Mouse (Mus musculus): ENCODE results near the gene Tmem82. TPM values are rescaled to one million over a fixed set of nuclear protein-coding genes. Genes with fewer than 3 reads are reported as not detected.
"Not testable (repeated sequence)": the region's sequence is repeated elsewhere in the genome, so short reads cannot be mapped to it uniquely, and the experiment has no call there.

Tmem82 gene
- total RNA-seq, 2 experiments from 2014 or later = not detected

DNA sequence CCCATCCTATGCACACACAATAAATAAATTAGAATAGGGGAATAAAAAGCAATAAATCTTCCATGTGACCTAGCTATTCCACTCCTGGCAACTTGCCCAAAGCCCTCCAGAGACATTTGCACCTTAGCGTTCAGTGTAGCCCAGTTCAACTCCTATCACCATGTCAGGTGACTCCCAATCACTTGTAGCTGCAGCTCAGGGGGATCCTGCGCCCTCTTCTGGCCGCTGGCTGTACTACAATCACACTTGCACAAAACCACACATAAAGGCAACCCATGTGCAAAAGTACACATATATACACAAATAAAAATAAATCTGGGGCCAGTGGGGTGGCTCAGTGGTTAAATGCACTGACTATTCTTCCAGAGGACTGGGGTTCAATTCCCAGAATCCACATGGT, 26.9 kb downstream of the Tmem82 start:
- peak; percentile 63; the same call in 1 of the 2 replicates for ATAC-seq (replicated peaks; ENCODE audit: low FRiP score, poor library complexity, severe bottlenecking)

GRCm38 (mm10) chr4:141583919-141584318, 34.5 kb downstream of the Tmem82 start:
- ATAC-seq (replicated peaks; ENCODE audit: low FRiP score, poor library complexity, severe bottlenecking) = no peak

DNA sequence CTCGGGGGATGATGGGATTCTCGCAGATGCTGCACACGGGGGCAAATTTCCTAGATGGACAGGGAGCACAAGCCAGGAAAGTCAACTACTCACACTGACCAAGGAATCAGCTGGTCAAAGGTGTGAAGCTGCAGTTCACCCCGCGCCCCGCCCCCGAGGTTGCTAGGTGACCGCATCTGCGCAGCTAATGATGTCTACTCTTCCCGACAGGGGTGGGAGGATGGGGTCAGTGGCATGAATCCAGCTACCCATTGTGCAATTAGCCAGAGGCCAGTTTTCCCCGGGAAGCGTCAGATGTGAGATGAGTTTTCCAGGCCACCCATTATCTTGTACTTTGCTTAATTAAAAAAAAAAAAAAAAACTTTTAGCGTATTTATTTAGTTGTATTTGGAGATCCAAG, 37.4 kb downstream of the Tmem82 start:
- no peak for ATAC-seq (replicated peaks; ENCODE audit: low FRiP score, poor library complexity, severe bottlenecking)

DNA sequence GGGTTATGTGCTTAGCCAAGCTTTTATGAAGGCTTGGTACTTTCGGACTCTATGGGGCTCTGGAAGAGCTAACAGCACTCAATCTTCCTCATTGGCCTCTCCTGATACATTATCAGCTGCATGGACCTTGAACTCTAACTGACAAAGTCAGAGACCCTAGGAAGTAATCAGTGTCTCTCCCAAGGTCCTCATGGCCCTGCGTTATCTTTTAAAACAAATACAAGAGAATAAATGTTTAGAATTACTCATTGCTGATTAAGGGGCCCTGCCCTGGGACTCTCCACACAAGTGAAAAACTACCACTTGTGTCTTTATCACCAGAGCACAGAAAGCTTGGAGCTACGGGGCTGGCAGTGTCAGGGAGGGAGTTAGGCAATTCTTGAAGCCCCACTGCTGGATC, 39.6 kb downstream of the Tmem82 start:
- no peak for ATAC-seq (replicated peaks; ENCODE audit: low FRiP score, poor library complexity, severe bottlenecking)

DNA sequence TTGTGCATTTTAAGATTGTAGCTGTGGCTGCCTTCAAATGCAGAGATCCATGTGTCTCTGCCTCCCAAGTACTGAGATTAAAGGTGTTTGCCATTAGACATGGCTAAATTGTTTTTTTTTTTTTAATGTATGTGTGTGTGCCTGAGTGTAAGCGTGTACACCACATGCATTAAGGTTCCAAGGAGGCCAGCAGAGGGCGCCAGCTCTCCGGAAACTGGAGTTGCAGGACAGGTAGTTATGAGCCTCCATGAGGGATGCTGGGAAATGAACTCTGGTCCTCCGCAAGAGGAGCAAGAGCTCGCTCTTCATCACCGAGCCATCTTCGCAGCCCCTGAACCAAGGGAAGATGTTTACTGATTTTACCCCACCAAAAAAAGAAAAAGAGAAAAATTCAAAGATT, 41.6 kb downstream of the Tmem82 start:
- no peak for ATAC-seq (replicated peaks; ENCODE audit: low FRiP score, poor library complexity, severe bottlenecking)

DNA sequence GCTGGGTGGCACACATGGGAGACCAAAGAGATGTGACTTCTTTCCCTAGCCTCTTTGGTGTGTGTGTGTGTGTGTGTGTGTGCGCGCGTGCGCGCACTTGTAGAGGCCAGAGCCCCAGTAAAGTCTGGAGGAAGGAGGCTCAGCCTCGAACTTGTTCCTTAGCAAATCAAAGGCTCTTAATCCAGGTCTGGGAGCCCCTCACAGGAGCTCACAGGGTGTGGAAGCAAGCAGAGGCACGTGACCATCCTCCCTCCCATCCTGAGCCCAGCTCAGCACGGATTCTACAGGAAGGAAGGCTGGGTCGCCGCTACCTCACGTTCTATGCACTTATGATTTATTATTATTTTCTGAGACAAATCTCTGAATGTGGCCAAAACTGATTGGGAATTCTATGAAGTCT, 42.0 kb downstream of the Tmem82 start:
- no peak for ATAC-seq (replicated peaks; ENCODE audit: low FRiP score, poor library complexity, severe bottlenecking)

DNA sequence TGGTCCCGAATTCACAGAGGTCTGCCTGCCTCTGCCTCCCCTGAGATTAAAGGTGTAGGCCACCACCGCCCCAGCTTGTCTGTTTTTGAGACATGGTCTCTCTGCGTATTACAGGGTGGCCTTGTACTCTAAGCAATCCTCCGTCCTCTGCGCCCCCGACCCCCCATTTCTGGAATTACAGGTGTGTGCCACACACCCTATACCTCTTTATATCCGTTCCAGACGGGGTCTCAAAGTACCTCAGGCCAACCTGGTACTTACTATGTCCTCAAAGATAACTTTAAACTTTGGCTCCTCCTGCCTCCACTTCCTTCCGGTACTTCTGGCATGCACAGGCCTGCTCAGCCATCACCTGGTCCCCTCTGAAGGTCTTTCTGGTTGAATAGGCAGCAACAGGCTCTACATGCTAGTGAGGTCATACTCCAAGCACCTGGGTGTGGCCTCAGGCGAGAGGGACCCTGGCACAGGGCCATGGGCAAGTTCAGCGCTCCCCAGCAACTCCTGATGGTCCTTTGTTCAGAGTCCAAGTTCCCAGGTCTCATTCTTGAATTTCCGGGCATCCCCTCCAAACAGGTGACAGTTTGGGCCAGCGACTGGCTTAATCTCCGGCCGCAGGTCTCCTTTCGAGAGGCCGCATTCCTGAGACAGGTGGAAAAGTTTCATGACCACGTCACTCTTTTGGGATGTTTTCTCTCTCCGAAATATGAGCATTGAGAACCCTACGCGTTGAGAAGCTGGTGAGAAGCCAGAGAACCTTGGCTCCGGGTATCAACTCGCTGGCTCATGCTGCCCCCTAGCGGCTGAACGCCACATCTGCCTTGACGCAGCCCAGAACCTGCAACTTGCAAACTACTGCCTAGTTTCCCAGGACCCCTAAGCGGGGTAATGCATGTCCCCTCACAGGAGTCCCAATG, 43.4 kb downstream of the Tmem82 start:
- peak; percentile 71 for ATAC-seq (replicated peaks; ENCODE audit: low FRiP score, poor library complexity, severe bottlenecking)

DNA sequence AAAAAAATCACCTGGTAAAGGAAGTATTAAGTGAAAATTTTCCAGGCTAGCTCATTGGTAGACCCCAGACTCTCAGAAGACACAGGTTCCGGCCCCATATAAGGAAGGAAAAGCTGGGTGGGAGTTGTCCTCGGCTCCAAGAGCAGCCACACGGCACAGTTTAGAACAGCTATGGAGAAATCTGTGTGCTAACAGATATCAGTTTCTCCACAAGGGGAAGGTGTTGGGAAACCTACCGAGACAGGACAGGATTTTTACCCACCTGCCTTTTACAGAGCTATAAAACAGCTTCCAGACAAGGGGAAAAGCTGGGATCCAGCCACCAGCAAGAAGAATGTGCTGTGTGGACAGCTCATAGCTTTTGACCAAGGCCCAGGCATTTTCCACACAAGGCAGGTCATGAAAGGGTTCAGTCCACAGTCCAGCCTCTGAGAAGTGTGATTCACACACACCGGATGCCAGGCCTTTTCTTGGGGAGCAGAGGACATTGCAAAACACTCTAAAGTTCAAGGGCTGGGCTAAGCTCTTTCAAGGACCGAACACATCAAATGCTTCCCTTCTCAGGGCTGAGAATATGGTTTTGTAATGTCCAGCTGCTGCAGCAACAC, 45.0 kb downstream of the Tmem82 start:
- ATAC-seq (replicated peaks; ENCODE audit: low FRiP score, poor library complexity, severe bottlenecking) = no peak

DNA sequence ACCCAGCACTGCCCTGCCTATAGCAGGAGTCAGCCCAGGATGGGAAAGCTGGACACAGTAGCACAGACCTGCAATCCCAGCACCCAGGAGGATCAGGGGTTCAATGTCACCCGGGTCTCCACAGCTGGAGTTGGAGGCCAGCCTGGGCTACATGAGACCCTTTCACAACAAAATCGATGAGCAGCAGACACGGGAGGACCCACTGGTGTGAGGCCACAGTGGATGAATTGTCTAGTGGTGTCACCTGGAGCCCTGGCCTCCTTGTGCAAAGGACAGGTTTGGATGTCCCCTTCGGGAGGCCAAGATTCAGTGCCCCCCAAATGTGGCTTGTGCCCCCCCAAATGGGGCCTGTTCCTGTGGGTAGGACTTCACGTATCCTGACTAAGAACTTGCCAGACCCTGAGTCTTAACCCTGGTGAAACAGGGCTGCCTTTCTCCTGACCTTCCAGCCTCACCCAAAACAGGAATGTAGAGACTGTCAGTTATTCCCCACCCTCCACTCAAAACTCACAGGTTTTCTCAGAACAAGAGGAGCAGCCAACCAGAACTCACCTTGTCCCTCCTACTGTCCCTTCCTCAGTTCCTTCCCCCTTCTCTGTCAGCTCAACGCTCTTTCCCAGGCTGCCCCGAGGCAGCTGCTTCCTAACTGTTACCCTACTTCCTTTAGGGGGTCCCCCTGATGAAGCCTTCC, 45.6 kb downstream of the Tmem82 start:
- no peak for ATAC-seq (replicated peaks; ENCODE audit: low FRiP score, poor library complexity, severe bottlenecking)

GRCm38 (mm10) chr4:141571934-141572333, 46.5 kb downstream of the Tmem82 start:
- ATAC-seq (replicated peaks; ENCODE audit: low FRiP score, poor library complexity, severe bottlenecking) = no peak

DNA sequence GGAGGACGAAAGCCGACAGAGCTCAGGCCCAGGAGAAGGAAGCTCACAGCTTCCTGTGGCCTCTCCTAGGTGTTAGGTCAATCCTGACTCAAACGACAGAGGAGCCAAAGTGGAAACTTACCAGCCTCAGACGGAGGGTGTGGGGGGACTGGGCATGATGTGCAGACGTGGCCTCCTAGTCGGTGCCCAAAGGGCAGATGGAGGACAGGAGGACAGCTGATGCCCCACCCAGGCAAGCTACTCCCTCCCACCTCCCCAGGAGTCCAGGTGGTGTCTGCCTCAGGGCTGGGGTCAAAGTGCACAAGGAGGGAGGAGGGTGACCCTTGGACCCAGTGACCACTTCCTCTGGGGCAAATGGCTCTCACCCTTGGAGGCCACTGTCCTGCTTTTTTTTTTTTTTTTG, 47.1 kb downstream of the Tmem82 start:
- ATAC-seq (replicated peaks; ENCODE audit: low FRiP score, poor library complexity, severe bottlenecking) = no peak

DNA sequence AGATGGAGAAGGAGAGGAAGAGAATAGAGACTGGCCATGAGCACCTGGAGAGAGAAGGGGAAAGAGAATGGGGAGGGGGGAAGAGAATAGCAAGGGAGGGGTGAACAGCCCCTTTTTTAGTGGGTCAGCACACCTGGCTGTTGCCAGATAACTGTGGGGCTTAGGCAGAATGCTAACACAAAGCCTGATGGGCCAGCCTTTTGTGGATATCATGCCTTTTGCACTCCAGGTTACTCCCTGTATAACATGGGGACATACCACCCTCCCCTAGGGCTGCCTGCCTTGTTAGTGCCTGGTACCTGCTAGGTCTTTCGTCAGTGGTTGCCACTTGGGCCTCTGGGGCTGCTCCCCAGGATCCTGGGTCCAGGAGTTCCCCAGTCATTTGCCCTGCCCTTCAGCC, 47.6 kb downstream of the Tmem82 start:
- no peak for ATAC-seq (replicated peaks; ENCODE audit: low FRiP score, poor library complexity, severe bottlenecking)

DNA sequence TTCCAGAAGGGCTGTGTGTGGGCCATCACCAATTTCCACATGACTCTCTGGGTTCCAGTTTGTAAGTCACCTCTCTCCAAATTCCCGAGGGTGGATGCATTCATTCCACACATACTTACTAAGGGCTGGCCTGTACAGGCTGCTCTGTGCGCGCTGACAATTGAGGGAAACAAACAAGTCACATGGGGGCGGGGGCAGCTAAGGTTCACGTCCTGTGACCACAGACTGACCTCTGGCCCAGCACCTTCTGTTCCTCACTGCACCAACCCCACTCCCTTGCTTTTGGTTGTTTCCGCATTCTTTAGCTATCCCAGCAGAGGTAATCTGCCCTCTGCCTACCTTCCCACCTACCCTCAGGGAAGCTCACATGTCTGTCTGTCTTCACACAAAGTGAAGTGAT, 48.4 kb downstream of the Tmem82 start:
- ATAC-seq (replicated peaks; ENCODE audit: low FRiP score, poor library complexity, severe bottlenecking) = no peak

- no peak for ATAC-seq (replicated peaks; ENCODE audit: low FRiP score, poor library complexity, severe bottlenecking)
Observed at GRCm38 (mm10) chr4:141568966-141569365, 49.5 kb downstream of the Tmem82 start.

DNA sequence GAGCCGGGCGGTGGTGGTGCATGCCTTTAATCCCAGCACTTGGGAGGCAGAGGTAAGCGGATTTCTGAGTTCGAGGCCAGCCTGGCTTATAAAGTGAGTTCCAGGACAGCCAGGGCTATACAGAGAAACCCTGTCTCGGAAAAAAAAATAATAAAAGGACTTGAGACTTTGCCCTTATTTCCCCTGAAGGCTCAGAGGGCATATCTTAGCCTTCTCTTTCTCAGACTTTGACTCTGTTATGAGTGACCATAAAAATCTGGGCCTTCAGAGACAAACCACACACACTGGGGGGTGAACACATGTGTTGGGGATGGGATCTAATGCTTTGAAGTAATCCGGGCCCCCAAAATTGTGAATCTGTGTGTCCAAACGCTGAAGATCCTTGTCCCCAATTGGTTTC, 51.3 kb downstream of the Tmem82 start:
- ATAC-seq (replicated peaks; ENCODE audit: low FRiP score, poor library complexity, severe bottlenecking) = not testable (repeated sequence)

DNA sequence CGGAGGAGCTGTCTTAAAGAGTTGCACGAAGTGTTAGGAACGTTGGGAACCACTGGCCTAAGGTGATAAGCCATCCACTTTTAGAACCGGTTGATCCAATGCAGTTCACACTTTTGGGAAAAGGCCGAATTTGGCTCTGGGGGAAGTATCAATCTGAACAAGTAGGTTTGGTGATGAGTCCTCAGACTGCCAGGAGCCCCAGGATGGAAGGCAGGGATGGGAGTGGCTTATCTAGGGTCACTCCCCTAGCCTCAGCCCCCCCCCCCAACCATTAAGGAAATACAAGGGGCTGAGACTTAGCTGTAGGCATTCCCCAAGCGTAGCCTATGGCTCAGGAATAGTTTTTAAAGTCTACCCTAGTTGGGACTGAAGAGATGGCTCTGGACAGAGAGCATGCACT, 52.2 kb downstream of the Tmem82 start:
- no peak for ATAC-seq (replicated peaks; ENCODE audit: low FRiP score, poor library complexity, severe bottlenecking)

DNA sequence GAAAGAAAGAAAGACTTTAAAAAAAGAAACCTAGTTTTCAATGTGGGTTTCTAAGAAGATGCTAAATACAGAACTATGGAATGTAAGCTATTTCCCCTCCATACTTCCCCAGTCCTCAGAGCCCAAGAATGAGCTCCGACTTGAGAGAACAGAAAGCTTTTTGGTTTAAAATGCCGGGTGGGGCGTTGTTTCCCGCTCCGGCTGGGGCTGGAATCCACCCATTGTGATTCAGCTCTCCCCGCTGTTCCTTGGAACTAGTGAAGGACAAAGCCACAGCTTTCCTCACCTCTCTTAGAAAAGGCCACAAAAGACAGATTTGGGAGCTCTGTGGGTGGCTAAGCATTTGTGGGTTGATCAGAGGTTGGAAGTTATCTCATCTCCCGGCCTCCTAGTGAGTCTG, 53.1 kb downstream of the Tmem82 start:
- no peak for ATAC-seq (replicated peaks; ENCODE audit: low FRiP score, poor library complexity, severe bottlenecking)

DNA sequence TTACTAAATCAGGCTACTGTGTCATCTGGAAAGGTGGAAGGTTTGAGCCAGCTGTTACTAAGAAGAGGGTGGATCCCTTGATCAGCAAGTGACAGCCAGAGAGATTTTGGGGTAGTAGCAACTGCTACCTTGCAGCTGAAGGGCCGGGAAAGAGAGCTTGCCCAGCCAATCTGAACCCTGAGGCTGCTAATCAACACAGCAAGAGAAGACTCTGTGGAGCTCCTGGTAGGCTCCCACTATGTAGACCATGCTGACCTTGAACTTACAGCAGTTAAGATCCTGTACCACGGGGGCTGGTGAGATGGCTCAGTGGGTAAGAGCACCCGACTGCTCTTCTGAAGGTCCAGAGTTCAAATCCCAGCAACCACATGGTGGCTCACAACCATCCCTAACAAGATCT, 53.8 kb downstream of the Tmem82 start:
- ATAC-seq (replicated peaks; ENCODE audit: low FRiP score, poor library complexity, severe bottlenecking) = no peak

DNA sequence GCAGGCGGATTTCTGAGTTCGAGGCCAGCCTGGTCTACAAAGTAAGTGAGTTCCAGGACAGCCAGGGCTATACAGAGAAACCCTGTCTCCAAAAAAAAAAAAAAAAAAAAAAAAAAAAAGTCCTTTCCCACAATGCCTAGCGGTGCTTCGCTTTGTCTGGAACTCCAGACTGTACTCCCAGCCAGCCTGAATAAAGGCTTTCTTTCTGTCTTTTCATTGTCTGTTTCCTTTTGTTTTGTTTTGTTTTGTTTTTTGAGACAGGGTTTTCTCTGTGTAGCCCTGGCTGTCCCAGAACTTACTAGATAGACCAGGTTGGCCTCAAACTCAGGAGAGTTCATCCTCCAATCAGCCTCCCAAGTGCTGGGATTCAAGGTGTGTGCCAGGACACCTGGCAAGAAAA, 54.2 kb downstream of the Tmem82 start:
- ATAC-seq (replicated peaks; ENCODE audit: low FRiP score, poor library complexity, severe bottlenecking) = no peak

Data from erythroid progenitor cell, adult 5-6 weeks (primary cell).